Mouse (Mus musculus) stomach, embryonic 14.5 days (tissue): ENCODE data around the gene Gprasp2. TPM values are rescaled to one million over a fixed set of nuclear protein-coding genes. Genes with fewer than 3 reads are reported as not detected.

ENCODE experiments used
- polyA plus RNA-seq: library from polyadenylated mRNA; unstranded; fragments of >200 nt; fragmentation: Nextera tagmentation; extraction: Ambion mirVana; gene quantifications from 2 replicates; pipeline ENCODE4 v1.2.1, GENCODE M21; 2014

The Gprasp2 gene
- polyA plus RNA-seq, 1 experiment from 2014 or later = 29.1 TPM

Other genes with a start within 250 kb of the Gprasp2 start
- not detected in 2 replicates for gene Nxf7, start 240.3 kb upstream of the Gprasp2 start, polyA plus RNA-seq
- gene Prame, start 211.3 kb upstream of the Gprasp2 start, polyA plus RNA-seq = not detected in 2 replicates
- gene Tcp11x2, start 145.2 kb upstream of the Gprasp2 start, polyA plus RNA-seq = not detected in 2 replicates
- gene Tmsb15a, start 113.8 kb upstream of the Gprasp2 start, polyA plus RNA-seq = not detected in 2 replicates
- 7.7 and 9.6 TPM in 2 replicates for gene Armcx5, start 96.3 kb upstream of the Gprasp2 start, polyA plus RNA-seq
- 47.3 and 47.4 TPM in 2 replicates for gene Gprasp1, start 96.3 kb upstream of the Gprasp2 start, polyA plus RNA-seq
- 46.6 and 51.1 TPM in 2 replicates for gene Bhlhb9, start 41.4 kb upstream of the Gprasp2 start, polyA plus RNA-seq
- gene Arxes2, start 154.8 kb downstream of the Gprasp2 start, polyA plus RNA-seq = 75.7 and 77.4 TPM in 2 replicates
- 33.5 and 36.2 TPM in 2 replicates for gene Arxes1, start 194.3 kb downstream of the Gprasp2 start, polyA plus RNA-seq
- gene Bex2, start 229.2 kb downstream of the Gprasp2 start, polyA plus RNA-seq = 104 and 108 TPM in 2 replicates
- 0.34 TPM in 1 of 2 replicates, not detected in the other for gene Nxf3, start 246.2 kb downstream of the Gprasp2 start, polyA plus RNA-seq